Mouse (Mus musculus): ENCODE data around the gene Kcnk15. TPM values are rescaled to one million over a fixed set of nuclear protein-coding genes. Genes with fewer than 3 reads are reported as not detected.
A peak's percentile ranks its signal among the peaks of the same experiment; 100 is the strongest.

Kcnk15 gene
- total RNA-seq, 1 experiment from 2014 or later, result not detected

- no peak for ATAC-seq (replicated peaks; ENCODE audit: low read depth, poor library complexity, severe bottlenecking)
Measured at GRCm38 (mm10) chr2:163871906-163872305, 18.5 kb downstream of the Kcnk15 start.

- ATAC-seq (replicated peaks; ENCODE audit: low read depth, poor library complexity, severe bottlenecking), result no peak
Measured at GRCm38 (mm10) chr2:163874877-163875276, 21.4 kb downstream of the Kcnk15 start.

- ATAC-seq (replicated peaks; ENCODE audit: low read depth, poor library complexity, severe bottlenecking), result no peak
Measured at GRCm38 (mm10) chr2:163875484-163875883, 22.0 kb downstream of the Kcnk15 start.

DNA sequence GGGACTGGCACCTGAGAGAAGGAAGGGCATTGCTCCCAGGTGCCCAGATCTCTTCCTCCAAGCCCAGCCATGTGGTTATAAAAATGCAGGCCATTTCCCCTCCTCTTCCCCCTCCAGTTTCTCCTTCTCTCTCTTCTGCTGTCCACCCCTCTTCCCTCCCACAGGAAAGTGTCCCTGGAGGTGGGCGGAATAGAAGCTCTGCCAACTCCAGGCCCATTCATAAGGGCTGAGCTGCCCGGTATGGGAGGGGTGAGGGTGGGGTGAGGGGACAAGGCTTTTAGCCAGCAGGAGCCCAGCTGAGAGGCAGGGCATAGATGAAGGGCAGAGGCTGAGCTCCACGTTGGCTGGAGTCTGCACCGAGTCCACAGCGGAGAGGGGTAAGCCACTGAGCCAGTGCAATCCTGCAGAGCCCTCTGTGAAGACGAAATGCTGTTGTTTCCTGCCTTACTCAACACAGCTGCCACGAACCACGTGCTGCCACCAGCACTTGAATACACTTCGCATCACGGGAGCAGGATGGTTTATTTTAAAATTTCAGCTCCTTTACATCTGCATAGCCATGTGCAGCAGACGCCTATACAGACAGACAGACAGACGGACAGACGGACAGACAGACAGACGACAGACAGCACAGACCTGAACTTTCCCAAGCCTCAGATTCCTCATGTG, 23.5 kb downstream of the Kcnk15 start:
- no peak for ATAC-seq (replicated peaks; ENCODE audit: low read depth, poor library complexity, severe bottlenecking)

- ATAC-seq (replicated peaks; ENCODE audit: low read depth, poor library complexity, severe bottlenecking), result no peak
Measured at GRCm38 (mm10) chr2:163880891-163881290, 27.4 kb downstream of the Kcnk15 start.

GRCm38 (mm10) chr2:163882859-163883652, 29.6 kb downstream of the Kcnk15 start:
- no peak for ATAC-seq (replicated peaks; ENCODE audit: low read depth, poor library complexity, severe bottlenecking)

DNA sequence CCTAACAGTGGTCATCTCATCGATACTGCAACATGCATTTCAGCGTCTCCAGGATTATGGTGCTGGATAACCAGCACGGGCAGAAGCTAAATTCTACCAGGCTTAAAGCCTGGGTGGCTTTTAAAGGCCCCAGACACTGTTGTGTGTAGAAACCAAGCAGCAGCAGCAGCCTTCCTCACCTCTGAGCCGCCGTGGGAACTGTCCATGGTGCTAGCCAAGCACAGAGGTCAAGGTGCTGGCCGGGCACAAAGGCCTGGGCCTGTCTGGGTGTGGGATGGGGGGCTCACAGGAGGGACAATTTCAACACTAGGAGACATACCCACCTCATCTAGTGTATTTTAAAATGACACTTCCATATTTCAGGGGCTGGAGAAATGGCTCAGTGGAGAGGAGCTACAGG, 36.0 kb downstream of the Kcnk15 start:
- 0 out of 2 replicates have a peak, but pooled peaks have one; percentile 29 for ATAC-seq (replicated peaks; ENCODE audit: low read depth, poor library complexity, severe bottlenecking)

DNA sequence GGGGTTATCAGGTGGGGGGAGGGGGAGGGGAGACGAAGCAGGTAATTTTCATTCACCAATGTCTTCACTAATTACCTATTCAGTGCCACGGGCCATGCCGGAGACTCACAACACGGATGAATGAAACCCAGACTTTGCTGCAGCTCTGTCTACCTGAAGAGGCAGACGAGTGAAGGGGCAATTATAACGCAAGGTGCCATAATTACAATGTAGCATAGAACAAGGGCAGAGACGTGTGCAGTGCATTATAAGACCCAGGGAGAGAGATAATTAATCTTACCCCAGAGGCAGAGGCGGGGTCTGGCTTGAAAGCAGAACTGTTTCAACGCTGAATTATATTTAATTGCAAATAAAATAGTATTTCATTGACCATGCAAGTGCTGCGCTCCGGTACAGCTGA, 37.1 kb downstream of the Kcnk15 start:
- ATAC-seq (replicated peaks; ENCODE audit: low read depth, poor library complexity, severe bottlenecking), result no peak

GRCm38 (mm10) chr2:163891271-163891670, 37.8 kb downstream of the Kcnk15 start:
- no peak for ATAC-seq (replicated peaks; ENCODE audit: low read depth, poor library complexity, severe bottlenecking)

GRCm38 (mm10) chr2:163893446-163894370, 40.3 kb downstream of the Kcnk15 start:
- no peak for ATAC-seq (replicated peaks; ENCODE audit: low read depth, poor library complexity, severe bottlenecking)

DNA sequence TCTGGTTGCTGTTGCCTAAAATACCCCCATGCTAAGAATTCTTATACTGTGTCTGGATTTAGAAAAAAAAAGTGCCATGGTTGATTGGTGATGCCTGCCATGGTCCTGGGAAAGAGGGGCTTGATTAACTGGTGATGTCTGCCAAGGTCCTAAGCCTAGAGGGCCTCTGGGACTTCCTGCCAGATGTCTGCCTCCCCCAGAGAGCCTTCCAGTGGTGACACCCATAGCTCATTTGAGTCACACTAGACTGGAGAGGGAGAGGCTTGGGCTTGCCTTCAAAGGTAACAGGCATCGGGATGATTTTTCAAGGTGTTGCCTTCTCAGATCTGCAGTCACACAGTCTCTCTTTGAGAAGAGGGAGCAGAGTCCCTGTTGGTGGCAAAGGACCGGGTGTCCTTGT, 41.7 kb downstream of the Kcnk15 start:
- ATAC-seq (replicated peaks; ENCODE audit: low read depth, poor library complexity, severe bottlenecking), result no peak

DNA sequence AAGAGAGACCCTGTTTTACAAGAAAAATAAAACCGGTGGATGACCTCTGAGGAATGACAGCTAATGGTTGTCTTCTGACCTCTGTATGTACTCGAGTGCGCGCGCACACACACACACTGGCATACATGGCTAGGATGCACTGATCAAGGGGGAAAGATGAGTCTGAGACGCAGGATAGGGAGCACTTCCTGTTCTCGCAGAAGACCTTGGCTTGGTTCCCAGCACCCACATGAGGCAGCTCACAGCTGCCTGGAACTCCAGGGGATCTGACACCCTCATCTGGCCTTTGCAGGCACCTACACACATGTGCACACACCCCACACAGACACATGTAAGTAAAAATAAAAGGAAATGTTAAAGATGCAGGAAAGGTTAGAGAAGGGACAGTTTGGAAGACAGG, 43.6 kb downstream of the Kcnk15 start:
- no peak for ATAC-seq (replicated peaks; ENCODE audit: low read depth, poor library complexity, severe bottlenecking)

- ATAC-seq (replicated peaks; ENCODE audit: low read depth, poor library complexity, severe bottlenecking), result no peak
Measured at GRCm38 (mm10) chr2:163897988-163898535, 44.6 kb downstream of the Kcnk15 start.

GRCm38 (mm10) chr2:163899910-163900411, 46.5 kb downstream of the Kcnk15 start:
- no peak for ATAC-seq (replicated peaks; ENCODE audit: low read depth, poor library complexity, severe bottlenecking)

DNA sequence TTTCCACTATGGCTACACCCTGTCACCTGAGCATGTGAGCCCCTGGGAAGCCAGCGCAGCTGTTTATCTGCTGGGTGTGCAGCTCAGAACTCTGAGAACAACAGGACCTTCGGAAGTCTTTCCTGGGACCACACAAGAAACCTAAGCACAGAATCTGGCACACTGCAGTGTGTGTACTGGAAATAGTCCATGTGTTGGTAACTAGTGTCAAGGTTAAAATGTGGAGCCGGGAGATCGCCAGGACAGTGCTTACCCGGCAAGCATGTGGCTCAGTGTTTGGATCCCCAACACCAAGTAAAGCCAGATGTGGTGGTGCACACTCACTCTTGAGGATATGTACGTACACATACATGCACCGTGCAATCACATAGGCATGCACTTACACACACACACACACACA, 47.6 kb downstream of the Kcnk15 start:
- ATAC-seq (replicated peaks; ENCODE audit: low read depth, poor library complexity, severe bottlenecking), result no peak

DNA sequence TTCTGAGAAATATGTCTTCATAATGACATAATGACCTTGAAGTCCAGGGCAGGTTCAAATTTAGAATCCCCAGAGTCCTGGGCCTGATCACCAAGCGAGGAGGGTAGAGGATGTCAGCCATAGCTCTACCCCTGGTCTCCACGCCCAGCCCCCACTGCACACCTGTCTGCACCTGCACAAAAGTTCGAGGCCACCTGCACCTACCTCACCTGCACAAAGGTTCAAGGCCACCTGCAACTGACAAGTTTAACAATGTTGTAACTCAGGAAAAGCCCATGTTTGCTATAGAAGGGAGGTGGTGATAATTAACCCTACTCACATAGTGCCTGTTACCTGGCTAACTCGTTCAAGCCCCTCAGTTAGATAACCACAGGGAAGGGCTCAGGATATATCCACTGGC, 49.0 kb downstream of the Kcnk15 start:
- ATAC-seq (replicated peaks; ENCODE audit: low read depth, poor library complexity, severe bottlenecking), result no peak

DNA sequence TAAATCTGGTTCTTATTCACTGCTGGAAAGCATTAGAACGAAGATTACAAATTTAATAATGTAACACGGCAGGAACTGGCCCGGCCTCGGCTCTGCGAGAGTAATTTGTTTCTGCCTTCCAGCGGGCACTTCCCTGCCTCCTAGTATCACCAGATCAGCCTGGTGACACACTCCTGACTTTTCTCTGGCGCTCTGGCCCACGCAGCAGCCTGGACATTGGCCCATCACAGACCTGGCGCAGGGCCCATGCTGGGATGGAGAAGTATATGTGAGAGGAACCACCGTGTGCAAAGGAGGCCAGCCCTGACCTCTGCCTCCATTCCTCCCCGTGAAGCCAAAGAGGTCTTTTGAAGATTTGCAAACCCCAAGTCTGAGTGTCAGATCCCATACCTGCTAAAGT, 50.0 kb downstream of the Kcnk15 start:
- ATAC-seq (replicated peaks; ENCODE audit: low read depth, poor library complexity, severe bottlenecking), result no peak

DNA sequence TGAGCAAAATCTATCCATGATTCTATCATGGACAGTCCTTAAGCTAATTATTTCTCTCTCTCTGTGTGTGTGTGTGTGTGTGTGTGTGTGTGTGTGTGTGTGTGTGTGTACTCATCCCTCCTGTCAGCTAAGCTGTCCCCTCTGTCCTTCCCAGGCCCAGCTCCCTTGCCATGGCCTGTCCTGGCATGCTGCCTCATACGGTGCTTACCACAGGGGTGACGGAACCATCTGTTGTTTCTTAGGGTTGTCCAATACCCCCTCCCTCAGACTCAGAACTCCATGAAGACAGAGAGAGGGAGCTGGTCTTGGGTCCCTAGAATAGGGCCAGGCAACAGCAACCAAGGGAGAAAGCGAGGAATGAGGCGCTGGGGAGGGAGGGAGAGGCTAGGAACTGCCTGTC, 50.9 kb downstream of the Kcnk15 start:
- no peak for ATAC-seq (replicated peaks; ENCODE audit: low read depth, poor library complexity, severe bottlenecking)

DNA sequence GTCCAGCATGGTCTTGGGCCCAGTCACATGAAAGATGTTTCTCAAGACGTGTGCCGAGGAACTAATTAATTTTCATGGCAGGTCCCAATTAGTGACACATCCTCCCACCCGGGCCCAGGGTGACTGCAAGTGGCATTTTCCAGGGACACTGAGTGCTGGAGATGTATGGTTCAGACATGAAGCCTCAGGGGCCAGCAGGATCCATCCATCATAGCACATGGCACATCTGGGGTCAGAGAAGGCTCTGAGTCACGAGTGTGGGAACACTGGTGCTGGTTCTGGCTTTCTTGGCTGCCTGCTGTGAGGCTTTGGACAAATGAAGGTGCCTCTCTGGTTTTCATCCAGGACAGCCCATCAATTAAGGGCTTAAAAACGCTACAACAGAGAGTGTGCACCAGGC, 53.7 kb downstream of the Kcnk15 start:
- no peak for ATAC-seq (replicated peaks; ENCODE audit: low read depth, poor library complexity, severe bottlenecking)
